Mouse (Mus musculus): ENCODE measurements around the gene Ube2l3. TPM values are rescaled to one million over a fixed set of nuclear protein-coding genes. Genes with fewer than 3 reads are reported as not detected.
A peak's percentile ranks its signal among the peaks of the same experiment; 100 is the strongest.

Gene Ube2l3
- 124 and 129 TPM in 2 replicates for polyA plus RNA-seq (2012; rRNA removed)

DNA sequence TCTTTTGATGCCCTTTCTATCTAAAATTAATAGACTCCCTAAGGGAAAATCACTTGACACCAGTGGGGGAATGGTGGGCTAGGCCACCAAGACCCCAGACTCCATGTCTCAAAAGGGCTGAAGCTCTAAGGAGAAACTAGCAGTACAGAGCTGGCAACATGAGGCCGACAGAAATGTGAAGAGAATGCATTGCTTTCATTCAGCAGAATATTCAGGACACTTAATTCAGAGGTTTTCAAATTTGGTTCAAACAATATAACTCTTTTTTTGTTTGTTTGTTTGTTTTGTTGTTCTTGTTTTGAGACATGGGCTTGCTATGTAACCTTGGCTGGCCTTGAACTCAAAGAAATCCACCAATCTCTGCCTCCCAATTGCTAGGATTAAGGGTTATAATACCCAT, at the start of gene Ube2l3:
Ube2l3 (minus strand) TSS at position 101 of the 400 bp plus-strand sequence.
- peaks cover 2% of the 10 kb centered on the region for H3K4me1 ChIP-seq (ENCODE audit: control insufficient read depth, insufficient read depth, low read length)
- peak within 1 kb of the TSS; percentile 68 for H3K4me3 ChIP-seq (ENCODE audit: insufficient read depth, low read length)
- TF ChIP-seq CTCF (IDR thresholded peaks at IDR 0.05; ENCODE audit: extremely low read depth, insufficient read depth, low read length): no peak
- TF ChIP-seq POLR2A (IDR thresholded peaks at IDR 0.05; ENCODE audit: extremely low read depth, insufficient read depth, low read length): no peak
- no peak within 1 kb of the TSS for H3K27ac ChIP-seq (ENCODE audit: insufficient read depth, low read length)

DNA sequence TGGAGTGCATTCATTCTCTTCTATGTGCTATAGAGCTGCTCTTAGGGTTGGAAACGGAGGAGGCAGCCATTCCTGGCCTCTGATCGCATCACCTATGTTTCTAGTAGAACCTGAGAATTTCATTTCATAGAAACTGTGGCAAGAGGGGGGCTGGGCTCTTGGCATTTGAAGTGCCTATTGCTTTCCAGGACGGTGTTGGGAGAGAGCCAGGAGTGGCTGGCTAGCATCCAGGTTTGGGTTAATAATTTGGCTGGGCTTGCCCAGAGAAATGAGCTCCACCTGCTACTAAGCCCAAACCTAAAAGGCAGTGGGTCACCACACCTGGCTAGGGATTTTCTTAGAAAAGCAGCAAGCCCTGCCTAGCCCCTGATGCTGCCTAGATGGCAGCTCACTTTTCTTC, 49.1 kb upstream of the Ube2l3 start:
- Histone ChIP-seq H3K4me1 (ENCODE audit: control insufficient read depth, insufficient read depth, low read length) (no peaks in the 10 kb centered on the region), H3K27ac (ENCODE audit: insufficient read depth, low read length) (no peak overlapping the region), H3K4me3 (ENCODE audit: insufficient read depth, low read length) (no peak overlapping the region)
- TF ChIP-seq CTCF (IDR thresholded peaks at IDR 0.05; ENCODE audit: extremely low read depth, insufficient read depth, low read length) (no peak), POLR2A (IDR thresholded peaks at IDR 0.05; ENCODE audit: extremely low read depth, insufficient read depth, low read length) (no peak)

DNA sequence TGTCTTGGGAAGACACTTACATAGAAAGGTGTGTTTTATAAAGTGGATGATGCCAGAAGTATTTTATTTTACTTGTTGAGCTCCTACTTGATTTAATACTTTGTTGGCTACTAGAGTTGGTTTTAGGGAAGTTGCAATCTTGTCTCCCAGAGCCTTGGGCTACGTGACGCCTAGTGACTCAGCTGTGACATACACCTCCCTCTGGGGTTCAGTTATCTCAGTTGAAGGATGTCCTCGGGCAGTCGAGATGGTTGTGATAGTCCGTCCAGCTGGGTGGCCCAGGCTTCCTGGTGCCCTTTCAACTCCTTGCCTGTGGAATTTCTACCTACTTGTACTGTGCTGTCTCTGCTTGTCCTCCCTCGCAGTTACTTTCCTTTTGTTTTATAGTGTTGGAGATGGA, 46.7 kb upstream of the Ube2l3 start:
- no peaks in the 10 kb centered on the region for H3K4me1 ChIP-seq (ENCODE audit: control insufficient read depth, insufficient read depth, low read length)
- no peak overlapping the region for H3K27ac ChIP-seq (ENCODE audit: insufficient read depth, low read length)
- H3K4me3 ChIP-seq (ENCODE audit: insufficient read depth, low read length): no peak overlapping the region
- no peak for TF ChIP-seq POLR2A (IDR thresholded peaks at IDR 0.05; ENCODE audit: extremely low read depth, insufficient read depth, low read length)
- TF ChIP-seq CTCF (IDR thresholded peaks at IDR 0.05; ENCODE audit: extremely low read depth, insufficient read depth, low read length): no peak

DNA sequence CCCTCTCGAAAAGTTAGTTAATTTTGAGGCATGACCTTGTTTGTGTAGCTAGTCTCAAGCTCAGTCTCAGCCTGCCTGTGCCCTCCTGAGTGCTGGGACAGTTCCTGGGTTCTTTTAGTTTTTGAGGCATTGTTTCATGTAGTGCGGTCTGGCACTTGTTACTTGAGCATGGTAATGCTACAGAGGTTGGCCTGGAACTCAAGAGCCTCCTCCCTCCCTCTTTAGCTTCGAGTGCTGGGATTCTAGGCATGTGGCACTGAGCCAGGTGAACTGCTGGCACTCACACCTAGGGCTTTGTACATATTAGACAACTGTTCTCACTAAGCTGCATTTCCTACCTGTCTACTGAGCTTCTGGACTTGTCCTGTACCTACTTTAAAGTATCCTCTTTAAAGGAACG, 45.3 kb upstream of the Ube2l3 start:
- Histone ChIP-seq H3K4me1 (ENCODE audit: control insufficient read depth, insufficient read depth, low read length) (no peaks in the 10 kb centered on the region), H3K4me3 (ENCODE audit: insufficient read depth, low read length) (no peak overlapping the region), H3K27ac (ENCODE audit: insufficient read depth, low read length) (no peak overlapping the region)
- TF ChIP-seq CTCF (IDR thresholded peaks at IDR 0.05; ENCODE audit: extremely low read depth, insufficient read depth, low read length) (no peak), POLR2A (IDR thresholded peaks at IDR 0.05; ENCODE audit: extremely low read depth, insufficient read depth, low read length) (no peak)

DNA sequence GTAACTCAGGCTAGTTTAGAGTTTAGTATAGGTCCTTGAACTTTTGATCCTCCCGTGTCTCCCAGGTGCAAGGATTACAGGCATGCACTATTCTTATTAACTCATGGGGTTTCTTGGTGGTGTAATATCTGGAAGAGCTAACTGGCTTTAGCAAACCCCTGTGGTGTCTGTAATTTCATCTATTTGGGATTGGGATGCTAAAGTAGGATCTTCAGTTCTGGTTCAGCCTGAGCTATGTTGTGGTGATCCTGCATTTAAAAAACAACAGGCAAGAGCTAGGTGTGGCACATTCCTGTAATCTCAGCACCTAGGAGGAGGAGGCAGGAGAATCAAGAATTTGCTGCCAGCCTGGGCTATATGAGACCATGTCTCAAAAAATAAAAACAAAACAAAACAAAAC, 42.5 kb upstream of the Ube2l3 start:
- no peak overlapping the region for H3K27ac ChIP-seq (ENCODE audit: insufficient read depth, low read length)
- TF ChIP-seq POLR2A (IDR thresholded peaks at IDR 0.05; ENCODE audit: extremely low read depth, insufficient read depth, low read length) (no peak), CTCF (IDR thresholded peaks at IDR 0.05; ENCODE audit: extremely low read depth, insufficient read depth, low read length) (no peak)
- H3K4me1 ChIP-seq (ENCODE audit: control insufficient read depth, insufficient read depth, low read length): peaks cover under 1% of the 10 kb centered on the region; the same call in 1 of the 2 replicates
- no peak overlapping the region for H3K4me3 ChIP-seq (ENCODE audit: insufficient read depth, low read length)

DNA sequence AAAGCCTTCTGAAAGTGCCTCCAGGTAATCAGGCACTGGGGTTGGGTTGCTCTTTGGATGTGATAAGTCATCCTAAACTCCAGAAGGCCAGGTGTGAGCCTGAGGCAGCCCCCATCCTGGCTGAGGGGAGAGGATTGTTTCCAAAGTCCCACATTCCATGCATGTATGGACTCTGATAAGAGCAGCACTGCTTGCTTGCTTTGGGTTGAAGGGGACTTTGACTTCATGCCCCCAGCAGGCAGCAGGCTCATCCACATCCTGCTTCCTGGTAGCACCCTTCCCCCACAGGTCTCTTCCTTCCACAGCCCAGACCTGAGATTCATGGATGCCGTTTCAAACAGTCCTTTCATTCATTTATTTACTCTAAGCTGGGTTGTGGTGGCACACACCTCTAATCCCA, 41.3 kb upstream of the Ube2l3 start:
- TF ChIP-seq CTCF (IDR thresholded peaks at IDR 0.05; ENCODE audit: extremely low read depth, insufficient read depth, low read length) (no peak), POLR2A (IDR thresholded peaks at IDR 0.05; ENCODE audit: extremely low read depth, insufficient read depth, low read length) (no peak)

DNA sequence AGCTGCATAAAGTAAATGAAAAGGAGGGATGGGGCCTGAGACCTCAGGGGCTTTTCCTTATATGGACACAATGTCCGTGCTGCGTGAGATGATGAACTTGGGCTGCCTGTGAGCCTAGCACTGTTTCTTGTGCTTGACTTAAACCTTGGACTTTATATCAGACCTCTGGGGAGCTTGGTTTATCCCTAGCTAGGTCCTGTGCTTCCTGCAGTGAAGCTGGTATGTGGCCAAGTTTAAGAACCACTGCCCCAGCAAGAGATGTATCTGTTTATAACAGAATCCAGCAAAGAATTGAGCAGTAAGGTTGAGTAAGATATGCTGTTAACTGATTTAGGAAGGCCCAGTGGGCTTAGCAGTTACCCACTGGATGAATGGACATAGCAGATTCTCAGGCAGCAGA, 37.0 kb upstream of the Ube2l3 start:
- Histone ChIP-seq H3K27ac (ENCODE audit: insufficient read depth, low read length) (no peak overlapping the region), H3K4me1 (ENCODE audit: control insufficient read depth, insufficient read depth, low read length) (peaks cover 6% of the 10 kb centered on the region; the same call in 1 of the 2 replicates), H3K4me3 (ENCODE audit: insufficient read depth, low read length) (no peak overlapping the region)
- TF ChIP-seq CTCF (IDR thresholded peaks at IDR 0.05; ENCODE audit: extremely low read depth, insufficient read depth, low read length) (no peak), POLR2A (IDR thresholded peaks at IDR 0.05; ENCODE audit: extremely low read depth, insufficient read depth, low read length) (no peak)

More for the DNA sequence above, 41.3 kb upstream of the Ube2l3 start:
- Histone ChIP-seq H3K27ac (ENCODE audit: insufficient read depth, low read length) (no peak overlapping the region), H3K4me1 (ENCODE audit: control insufficient read depth, insufficient read depth, low read length) (peaks cover 2% of the 10 kb centered on the region; the same call in 1 of the 2 replicates), H3K4me3 (ENCODE audit: insufficient read depth, low read length) (no peak overlapping the region)

DNA sequence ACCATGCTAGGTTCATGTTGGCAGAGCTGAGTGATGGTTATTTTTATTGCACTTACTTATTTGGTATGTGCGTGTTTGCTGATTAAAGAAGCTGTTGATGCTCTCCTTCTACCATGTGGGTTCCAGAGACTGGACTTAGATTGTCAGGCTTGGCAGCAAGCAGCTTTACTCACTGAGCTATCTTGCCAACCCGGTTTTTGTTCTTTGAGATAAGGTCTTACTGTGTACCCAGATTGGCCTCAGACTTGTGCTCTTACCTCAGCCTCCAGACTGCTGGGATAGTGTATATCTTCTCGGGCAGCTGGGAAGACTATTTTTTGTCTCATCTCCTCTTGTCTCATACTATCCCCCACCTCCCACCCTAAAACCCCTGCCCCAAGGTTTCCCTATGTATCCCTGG, 35.2 kb upstream of the Ube2l3 start:
- Histone ChIP-seq H3K4me3 (ENCODE audit: insufficient read depth, low read length) (no peak overlapping the region), H3K27ac (ENCODE audit: insufficient read depth, low read length) (no peak overlapping the region), H3K4me1 (ENCODE audit: control insufficient read depth, insufficient read depth, low read length) (peaks cover 6% of the 10 kb centered on the region; the same call in 1 of the 2 replicates)
- TF ChIP-seq POLR2A (IDR thresholded peaks at IDR 0.05; ENCODE audit: extremely low read depth, insufficient read depth, low read length): no peak
- no peak for TF ChIP-seq CTCF (IDR thresholded peaks at IDR 0.05; ENCODE audit: extremely low read depth, insufficient read depth, low read length)

DNA sequence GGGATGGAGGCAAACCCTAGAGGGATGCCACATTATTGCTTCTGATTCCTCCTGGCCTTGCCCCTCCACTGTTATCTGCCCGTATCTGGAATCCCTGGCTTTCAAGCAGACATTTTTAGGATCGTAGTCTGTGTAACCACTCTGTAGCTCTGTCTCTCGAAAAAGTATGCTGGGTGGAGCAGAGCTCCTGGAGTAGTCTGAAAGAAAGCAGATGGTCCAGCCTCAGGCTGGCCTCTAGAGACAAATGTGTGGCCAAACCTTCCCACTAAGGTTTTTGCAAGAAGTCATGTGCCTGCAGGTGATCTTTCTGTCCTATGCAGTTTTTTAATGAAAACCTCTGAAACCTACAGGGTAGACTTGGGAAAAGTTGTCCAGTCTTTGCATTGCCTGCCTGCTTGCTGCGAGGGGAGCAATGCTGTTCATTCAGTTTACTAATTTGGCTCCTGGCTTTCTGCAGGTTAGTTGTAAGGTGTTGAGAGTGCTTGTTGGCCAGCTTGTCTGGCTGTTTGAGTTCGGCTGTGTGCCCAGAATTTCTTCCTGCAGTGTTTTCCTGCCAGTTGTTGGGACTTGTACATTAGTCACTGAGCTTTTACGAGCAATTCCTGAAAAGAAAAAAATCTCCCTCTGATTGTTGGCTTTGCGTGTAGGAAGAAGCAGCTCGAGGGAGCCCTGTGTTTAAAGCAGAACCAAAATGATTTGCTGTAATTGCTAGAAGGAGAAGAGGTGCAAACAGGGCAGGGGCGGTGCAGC, 32.6 kb upstream of the Ube2l3 start:
- Histone ChIP-seq H3K4me1 (ENCODE audit: control insufficient read depth, insufficient read depth, low read length) (peaks cover 6% of the 10 kb centered on the region; the same call in 1 of the 2 replicates), H3K27ac (ENCODE audit: insufficient read depth, low read length) (no peak overlapping the region), H3K4me3 (ENCODE audit: insufficient read depth, low read length) (peak overlapping the region; percentile 96)
- no peak for TF ChIP-seq CTCF (IDR thresholded peaks at IDR 0.05; ENCODE audit: extremely low read depth, insufficient read depth, low read length)
- TF ChIP-seq POLR2A (IDR thresholded peaks at IDR 0.05; ENCODE audit: extremely low read depth, insufficient read depth, low read length): no peak

DNA sequence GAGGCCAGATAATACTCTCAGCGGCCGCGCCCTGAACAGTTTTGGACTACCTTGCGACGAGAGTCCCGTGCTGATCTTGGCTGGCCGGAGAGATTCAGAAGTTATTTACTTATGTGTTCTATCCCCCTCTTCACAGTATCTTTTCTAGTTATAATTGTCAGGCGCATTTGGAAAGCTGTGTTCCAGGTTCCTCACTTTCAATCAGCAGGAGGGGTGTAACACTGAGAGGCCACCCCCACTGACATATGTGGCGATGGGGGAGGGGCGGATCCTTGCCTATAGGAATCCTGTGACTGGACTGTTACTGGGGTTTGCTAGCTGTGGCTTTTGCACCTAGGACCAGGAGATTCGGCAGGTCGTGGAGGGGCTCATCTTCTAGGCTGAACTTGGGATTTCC, 32.0 kb upstream of the Ube2l3 start:
- Histone ChIP-seq H3K27ac (ENCODE audit: insufficient read depth, low read length) (no peak overlapping the region), H3K4me3 (ENCODE audit: insufficient read depth, low read length) (peak overlapping the region; percentile 96), H3K4me1 (ENCODE audit: control insufficient read depth, insufficient read depth, low read length) (peaks cover 4% of the 10 kb centered on the region; the same call in 1 of the 2 replicates)
- TF ChIP-seq CTCF (IDR thresholded peaks at IDR 0.05; ENCODE audit: extremely low read depth, insufficient read depth, low read length) (no peak), POLR2A (IDR thresholded peaks at IDR 0.05; ENCODE audit: extremely low read depth, insufficient read depth, low read length) (no peak)

Data from cortical plate, adult 2 months (tissue).